Mouse (Mus musculus) cerebellum, adult 2 months (tissue): Measurements from ENCODE around the gene Cbx8. TPM values are rescaled to one million over a fixed set of nuclear protein-coding genes. Genes with fewer than 3 reads are reported as not detected.

Experiments
- DNase-seq, 2 experiments: peaks; one replicate each; pipeline ENCODE4 v3.0.0; 2021
- H3K27ac ChIP-seq: fragments of 200-500 bp; 2 replicates; pipeline ENCODE4 v1.5.1; 2012; ENCODE audit warnings: low read length, control low read depth, inconsistent platforms; ENCODE audit not compliant: insufficient read depth
- H3K27me3 ChIP-seq: fragments of 200-500 bp; 2 replicates; pipeline ENCODE4 v1.6.1; 2012; ENCODE audit warnings: inconsistent platforms, mild to moderate bottlenecking, low read length, moderate library complexity; ENCODE audit not compliant: control insufficient read depth, insufficient read depth
- H3K4me1 ChIP-seq: fragments of 200-500 bp; 2 replicates; pipeline ENCODE4 v1.6.1; 2011; ENCODE audit warnings: low read length; ENCODE audit not compliant: control insufficient read depth, insufficient read depth
- H3K4me3 ChIP-seq: fragments of 200-500 bp; replicated peaks from 2 replicates; pipeline ENCODE3; 2011; ENCODE audit warnings: mild to moderate bottlenecking, low read depth, low read length, control low read depth; ENCODE audit not compliant: insufficient read depth
- CTCF ChIP-seq: fragments of 200-500 bp; IDR thresholded peaks from 2 replicates; pipeline ENCODE4 v1.5.1; 2011; ENCODE audit warnings: low read depth, mild to moderate bottlenecking, control low read depth, low read length, moderate library complexity, borderline replicate concordance; ENCODE audit not compliant: insufficient read depth
- POLR2A ChIP-seq: fragments of 200-500 bp; IDR thresholded peaks from 2 replicates; pipeline ENCODE4 v1.6.1; 2011; ENCODE audit warnings: low read length, control low read depth, borderline replicate concordance; ENCODE audit not compliant: insufficient read depth
- WGBS: fragments of 180-500 bp; shearing (Covaris S2); methylation state at CpG from one replicate; pipeline ENCODE4 v1.1.7; 2018; 5-methylcytosine and 5-hydroxymethylcytosine counted together
- polyA plus RNA-seq: library from polyadenylated mRNA; depleted of rRNA; stranded (reverse); fragments of >200 nt; gene quantifications from 2 replicates; pipeline ENCODE4 v1.2.3, GENCODE M21; 2012; rRNA removed

Cbx8 gene
- polyA plus RNA-seq, 1 experiment = 8.7 TPM

GRCm38 (mm10) chr11:118992781-118993180, 48.0 kb downstream of the Cbx8 start:
- no peak overlapping the region for H3K27ac ChIP-seq
- TF ChIP-seq POLR2A = no peak
- no peak for TF ChIP-seq CTCF
- WGBS = 83% methylated on average over 3 of the region's 3 CpGs
- DNase-seq = no peak
- no peaks in the 10 kb centered on the region for H3K27me3 ChIP-seq
- no peaks in the 10 kb centered on the region for H3K4me1 ChIP-seq
- H3K4me3 ChIP-seq = no peak overlapping the region

- 96% methylated on average over 10 of the region's 10 CpGs for WGBS
- Histone ChIP-seq H3K27me3 (no peaks in the 10 kb centered on the region), H3K27ac (no peak within 1 kb of the TSS), H3K4me3 (no peak within 1 kb of the TSS), H3K4me1 (no peaks in the 10 kb centered on the region)
- TF ChIP-seq CTCF (no peak), POLR2A (no peak)
- no peak for DNase-seq
Measured at GRCm38 (mm10) chr11:118987999-118988398, 52.8 kb downstream of the Cbx8 start, which contains the start of gene Enpp7. Enpp7 (plus strand) TSS chr11:118988188.

Other genes with a start within 250 kb of the Cbx8 start
- 163 and 201 TPM in 2 replicates for gene Rbfox3, start 129.4 kb downstream of the Cbx8 start, polyA plus RNA-seq
- not detected in 2 replicates for gene Enpp7, start 52.8 kb downstream of the Cbx8 start, polyA plus RNA-seq
- 4.1 and 4.6 TPM in 2 replicates for gene Cbx2, start 18.0 kb downstream of the Cbx8 start, polyA plus RNA-seq
- gene Cbx4, start 45.3 kb upstream of the Cbx8 start, polyA plus RNA-seq = 50.1 and 57.6 TPM in 2 replicates
- 32.5 and 37.8 TPM in 2 replicates for gene Tbc1d16, start 187.5 kb upstream of the Cbx8 start, polyA plus RNA-seq
- gene Ccdc40, start 187.6 kb upstream of the Cbx8 start, polyA plus RNA-seq = 1.9 and 2.4 TPM in 2 replicates
- gene Gaa, start 226.9 kb upstream of the Cbx8 start, polyA plus RNA-seq = 233 and 246 TPM in 2 replicates